Mouse (Mus musculus) urinary bladder, postnatal 0 days (tissue): ENCODE results near the gene Adap2. TPM values are rescaled to one million over a fixed set of nuclear protein-coding genes. Genes with fewer than 3 reads are reported as not detected.

ENCODE experiments used
- polyA plus RNA-seq: library from polyadenylated mRNA; unstranded; fragments of >200 nt; fragmentation: Nextera tagmentation; extraction: Ambion mirVana; gene quantifications from 2 replicates; pipeline ENCODE4 v1.2.1, GENCODE M21; 2015

Adap2 gene
- 3.1 and 5.8 TPM in 2 replicates for polyA plus RNA-seq

GRCm38 (mm10) chr11:80153857-80154495 lies at the start of gene Adap2:
Gene Adap2 (plus strand): TSS chr11:80154105.

DNA sequence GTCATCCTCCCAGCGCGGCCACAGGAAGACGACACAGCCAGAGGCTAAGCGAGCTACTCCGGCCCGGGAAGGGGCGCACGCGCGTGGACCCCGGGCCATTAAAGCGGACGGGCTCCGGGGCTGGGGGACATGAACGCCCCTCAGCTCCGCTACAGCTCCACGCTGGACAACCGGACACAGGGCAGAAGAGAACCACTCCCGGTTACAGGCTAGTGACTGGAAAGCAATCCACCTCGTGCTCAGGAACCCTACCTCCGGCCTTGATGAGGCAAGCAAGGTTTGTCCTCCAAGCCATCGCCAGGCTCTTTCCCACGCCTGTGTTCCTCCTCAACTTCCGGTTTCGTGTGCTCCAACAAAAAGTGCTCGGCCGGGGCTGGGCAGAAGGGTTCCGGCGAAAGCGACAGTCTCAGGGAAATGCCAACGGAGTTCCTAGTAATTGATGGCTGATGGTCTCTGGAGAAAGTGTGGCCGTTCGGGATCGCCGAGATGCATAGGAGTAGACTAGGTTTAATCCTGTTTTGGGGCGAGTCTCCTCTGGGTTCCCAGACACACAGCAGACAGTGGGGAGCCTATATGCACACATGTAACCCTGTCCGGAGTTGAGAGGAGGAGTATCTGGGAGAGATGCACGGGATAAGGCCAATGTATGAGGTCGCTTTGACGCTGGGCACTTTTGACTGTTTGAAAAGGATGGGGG lies 11.9 kb upstream of the Adap2 start, which contains the start of gene Tefm:
TSS of gene Tefm (minus strand) at position 351 of the 697 bp plus-strand sequence.

DNA sequence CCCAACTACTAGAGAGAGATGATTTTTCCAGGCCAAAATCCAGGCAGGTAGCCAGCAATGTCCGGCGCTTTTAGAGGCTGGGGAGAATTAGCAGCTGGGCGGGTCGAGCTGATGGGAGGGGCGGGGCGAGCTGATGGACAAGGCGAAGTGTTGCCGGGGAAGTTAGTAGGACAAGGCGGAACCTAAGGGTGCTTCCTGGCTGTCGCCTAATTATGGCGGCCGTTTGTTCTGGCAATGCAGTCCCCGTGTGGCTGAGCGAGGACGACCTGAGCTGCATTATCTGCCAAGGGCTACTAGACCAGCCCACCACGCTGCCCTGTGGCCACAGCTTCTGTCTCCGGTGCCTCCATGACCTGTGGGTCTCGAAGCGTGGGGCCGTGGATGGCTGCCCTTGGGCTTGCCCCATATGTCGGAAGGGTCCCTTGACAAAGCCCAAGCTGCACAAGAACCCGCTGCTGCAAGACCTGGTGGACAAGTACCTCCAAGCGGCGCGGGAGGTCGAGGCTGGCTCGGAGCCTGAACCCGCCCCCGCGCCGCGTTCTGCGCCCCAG lies 29.9 kb downstream of the Adap2 start, which contains the start of gene Rnf135:
TSS of gene Rnf135 (plus strand) at position 147 of the 551 bp plus-strand sequence.

DNA sequence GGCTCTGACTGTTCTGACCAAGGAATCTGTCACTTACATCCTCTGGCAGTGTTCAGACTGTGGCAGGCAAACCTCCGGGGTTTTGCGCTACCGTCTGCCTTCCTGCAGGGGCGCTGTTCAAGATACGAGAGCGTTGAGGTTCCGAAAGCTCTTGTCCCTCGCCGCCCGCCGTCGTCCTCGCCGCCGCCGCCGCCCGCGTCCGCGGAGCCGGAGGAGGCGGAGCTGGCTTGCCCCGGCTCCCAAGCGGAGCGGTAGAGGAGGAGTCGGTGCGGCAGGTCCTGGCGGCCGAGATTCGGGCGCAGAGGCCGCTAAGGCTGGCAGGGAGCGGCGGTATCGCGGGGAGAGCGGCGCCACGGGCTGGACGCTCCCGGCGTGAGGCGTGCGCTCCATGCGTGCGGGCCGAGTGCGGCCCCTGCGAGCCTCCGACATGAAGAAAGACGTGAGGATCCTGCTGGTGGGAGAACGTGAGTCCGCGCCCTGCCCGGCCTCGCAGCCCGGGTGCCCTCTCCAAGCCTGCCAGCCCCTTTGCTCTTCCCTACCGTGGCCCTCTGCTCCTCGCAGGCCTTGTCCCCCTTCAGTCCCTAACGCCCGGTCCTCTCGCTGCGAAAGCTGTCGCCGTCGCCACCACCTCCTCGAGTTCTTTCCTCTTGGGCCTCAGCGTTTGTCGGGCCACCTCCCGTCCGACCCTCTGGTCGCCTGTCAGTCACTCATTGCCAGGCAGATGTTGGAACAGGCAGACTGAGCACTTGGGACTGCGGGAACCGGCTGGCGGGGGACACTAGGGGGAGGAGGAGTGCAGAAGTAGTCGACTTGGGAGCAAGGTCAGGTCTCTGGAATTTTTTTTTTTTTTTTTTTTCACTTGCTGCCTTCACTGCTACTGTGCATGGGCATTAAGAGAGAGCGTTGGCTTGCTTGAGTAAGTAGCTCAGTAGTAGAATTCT lies 55.2 kb downstream of the Adap2 start, which contains the start of gene Rhot1:
TSS of gene Rhot1 (plus strand) at position 160 of the 941 bp plus-strand sequence.

Other genes starting within 250 kb of the Adap2 start
- 32.4 and 43.4 TPM in 2 replicates for gene Utp6, start 191.7 kb upstream of the Adap2 start, polyA plus RNA-seq
- 7.6 and 11.2 TPM in 2 replicates for gene Suz12, start 161.0 kb upstream of the Adap2 start, polyA plus RNA-seq
- gene Crlf3, start 73.1 kb upstream of the Adap2 start, polyA plus RNA-seq: 16.3 and 18.7 TPM in 2 replicates
- 2.3 and 2.8 TPM in 2 replicates for gene Atad5, start 64.7 kb upstream of the Adap2 start, polyA plus RNA-seq
- 18.8 and 18.9 TPM in 2 replicates for gene Tefm, start 11.9 kb upstream of the Adap2 start, polyA plus RNA-seq
- 5.0 and 5.7 TPM in 2 replicates for gene Rnf135, start 29.7 kb downstream of the Adap2 start, polyA plus RNA-seq
- 30.5 and 33.9 TPM in 2 replicates for gene Rhot1, start 54.9 kb downstream of the Adap2 start, polyA plus RNA-seq
- gene Rhbdl3, start 146.8 kb downstream of the Adap2 start, polyA plus RNA-seq: 1.6 and 1.7 TPM in 2 replicates
- gene 5730455P16Rik, start 223.9 kb downstream of the Adap2 start, polyA plus RNA-seq: 12.2 and 15.0 TPM in 2 replicates
- 118 and 137 TPM in 2 replicates for gene Zfp207, start 229.2 kb downstream of the Adap2 start, polyA plus RNA-seq